Mouse (Mus musculus) midbrain, postnatal 0 days (tissue): ENCODE data around the gene Ddo. TPM values are rescaled to one million over a fixed set of nuclear protein-coding genes. Genes with fewer than 3 reads are reported as not detected.

ENCODE experiments used
- ATAC-seq: fragments of 200-750 bp; cut with Nextera tagmentation; 2 replicates; pipeline ENCODE4 v1.8.0; 2017; ENCODE audit warnings: moderate number of reproducible peaks, mild to moderate bottlenecking, moderate TSS enrichment, moderate library complexity; ENCODE audit not compliant: low FRiP score
- DNase-seq: peaks from one replicate; pipeline ENCODE4 v3.0.0-alpha.2; 2015; ENCODE audit warnings: low spot score
- H3K27ac ChIP-seq: fragments of 300-500 bp; sonication (generic); 2 replicates; pipeline ENCODE4 v1.5.1; 2014; ENCODE audit warnings: low read depth, mild to moderate bottlenecking, low read length, mixed read lengths
- H3K27me3 ChIP-seq: fragments of 300-500 bp; sonication (generic); 2 replicates; pipeline ENCODE4 v1.6.1; 2014; ENCODE audit warnings: low read length, control low read depth, mixed read lengths; ENCODE audit not compliant: insufficient read depth
- H3K36me3 ChIP-seq: fragments of 300-500 bp; sonication (generic); 2 replicates; pipeline ENCODE4 v1.6.1; 2014; ENCODE audit warnings: low read length, control low read depth, mixed read lengths; ENCODE audit not compliant: insufficient read depth
- H3K4me1 ChIP-seq: fragments of 300-500 bp; sonication (generic); 2 replicates; pipeline ENCODE4 v1.6.1; 2014; ENCODE audit warnings: mild to moderate bottlenecking, control low read depth, antibody characterized with exemption, low read length, mixed read lengths; ENCODE audit not compliant: insufficient read depth
- H3K4me2 ChIP-seq: fragments of 300-500 bp; sonication (generic); 2 replicates; pipeline ENCODE4 v1.6.1; 2014; ENCODE audit warnings: low read depth, mild to moderate bottlenecking, low read length, mixed read lengths; ENCODE audit not compliant: poor library complexity, severe bottlenecking
- H3K4me3 ChIP-seq: fragments of 300-500 bp; sonication (generic); 2 replicates; pipeline ENCODE4 v1.5.1; 2014; ENCODE audit warnings: low read depth, mild to moderate bottlenecking, low read length, moderate library complexity
- H3K9ac ChIP-seq: fragments of 300-500 bp; sonication (generic); replicated peaks from 2 replicates; pipeline ENCODE4 v1.6.1; 2014; ENCODE audit warnings: mild to moderate bottlenecking, low read length, moderate library complexity, mixed read lengths; ENCODE audit not compliant: poor library complexity, severe bottlenecking
- H3K9me3 ChIP-seq: fragments of 300-500 bp; sonication (generic); 2 replicates; pipeline ENCODE4 v1.6.1; 2016; ENCODE audit warnings: low read length, control low read depth
- CTCF ChIP-seq: IDR thresholded peaks from 2 replicates; pipeline ENCODE4 v1.5.1; 2016; ENCODE audit warnings: antibody characterized with exemption, mild to moderate bottlenecking
- WGBS: fragments of 180-500 bp; shearing (Covaris S2); extraction: QIAGEN DNeasy Blood & Tissue Kit; methylation state at CpG from one replicate; pipeline ENCODE4 v1.1.7; 2014; 5-methylcytosine and 5-hydroxymethylcytosine counted together
- polyA plus RNA-seq: library from polyadenylated mRNA; unstranded; fragments of >200 nt; fragmentation: Nextera tagmentation; extraction: Ambion mirVana; gene quantifications from 2 replicates; pipeline ENCODE4 v1.2.1, GENCODE M21; 2015
- total RNA-seq: library from RNA; depleted of rRNA; stranded (reverse); fragments of >200 nt; gene quantifications from 2 replicates; pipeline ENCODE4 v1.2.3, GENCODE M21; 2014

Ddo gene
- total and polyA plus RNA-seq, 2 experiments from 2014 or later = 2.1 to 2.5 TPM

DNA sequence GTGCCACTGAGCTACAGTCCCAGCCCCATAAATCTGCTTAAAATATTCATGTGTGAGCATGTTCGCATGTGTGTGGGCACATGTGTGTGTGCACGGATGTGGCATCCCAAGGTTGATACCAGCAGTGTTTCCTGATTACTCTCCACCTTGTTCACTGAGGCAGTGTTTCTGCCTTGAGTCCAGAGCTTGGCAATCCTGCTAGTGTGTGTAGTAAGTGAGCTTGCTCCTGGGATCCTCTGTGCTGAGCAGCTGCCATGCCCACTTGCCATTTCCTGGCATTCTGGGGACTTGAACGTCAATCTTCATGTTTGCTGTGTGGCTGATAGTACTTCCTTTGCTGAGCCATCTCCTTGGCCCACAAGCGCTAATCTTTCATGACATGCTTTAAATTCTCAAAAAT, 85.3 kb downstream of the Ddo start:
- TF ChIP-seq CTCF = no peak
- no peaks in the 10 kb centered on the region for H3K27me3 ChIP-seq
- no peaks in the 10 kb centered on the region for H3K4me1 ChIP-seq
- H3K4me3 ChIP-seq = no peak overlapping the region
- H3K4me2 ChIP-seq = no peak overlapping the region
- DNase-seq = no peak
- no peak overlapping the region for H3K27ac ChIP-seq
- ATAC-seq = no peak
- H3K36me3 ChIP-seq = no peaks in the 10 kb centered on the region
- H3K9ac ChIP-seq = no peak overlapping the region
- no peaks in the 10 kb centered on the region for H3K9me3 ChIP-seq
- WGBS = 86% methylated on average over 4 of the region's 4 CpGs

DNA sequence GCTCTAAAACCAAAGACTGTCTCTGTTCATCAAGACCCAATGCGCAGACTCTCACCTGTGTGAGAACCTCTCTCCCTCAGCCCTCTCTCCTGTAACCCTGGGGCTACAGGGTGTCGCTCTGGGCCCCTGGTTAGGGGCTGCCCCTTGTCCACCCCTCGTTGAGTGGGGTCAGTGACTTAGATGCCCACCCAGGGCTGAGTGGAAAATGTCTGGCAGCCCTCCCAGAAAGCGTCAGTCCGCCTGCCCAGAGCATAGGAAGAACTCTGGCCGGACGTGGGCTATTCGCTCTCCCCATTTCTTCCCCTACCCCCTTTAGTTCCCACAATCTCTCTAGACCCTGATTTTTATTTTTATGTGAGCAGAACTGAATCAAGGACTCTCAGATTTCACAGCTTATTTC, 86.5 kb downstream of the Ddo start:
- no peak for TF ChIP-seq CTCF
- H3K9me3 ChIP-seq = no peaks in the 10 kb centered on the region
- no peaks in the 10 kb centered on the region for H3K36me3 ChIP-seq
- ATAC-seq (no peak), DNase-seq (no peak)
- H3K9ac ChIP-seq = no peak overlapping the region
- H3K27me3 ChIP-seq = no peaks in the 10 kb centered on the region
- H3K27ac ChIP-seq = no peak overlapping the region
- H3K4me1 ChIP-seq = no peaks in the 10 kb centered on the region
- no peak overlapping the region for H3K4me2 ChIP-seq
- no peak overlapping the region for H3K4me3 ChIP-seq
- WGBS = 69% methylated on average over 8 of the region's 8 CpGs

DNA sequence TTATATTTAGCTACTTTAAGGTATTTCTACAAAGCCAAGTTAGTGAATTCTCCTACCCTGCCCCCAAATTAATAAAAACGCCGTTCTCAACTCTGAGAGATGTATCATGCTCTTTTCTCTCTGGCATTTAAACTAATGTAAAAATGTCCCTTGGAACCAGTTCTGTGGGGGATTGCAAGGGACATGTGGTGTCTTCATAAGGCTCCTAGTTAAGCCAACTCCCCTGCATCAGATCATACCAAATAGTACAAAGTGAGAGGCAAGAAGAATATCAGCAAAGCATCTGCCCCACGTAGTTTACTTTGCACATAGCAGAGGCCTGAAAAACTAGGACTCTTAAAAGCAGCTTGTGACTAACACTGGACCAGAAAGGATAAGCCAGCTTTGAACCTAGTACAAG, 86.9 kb downstream of the Ddo start:
- H3K36me3 ChIP-seq = no peaks in the 10 kb centered on the region
- no peak overlapping the region for H3K27ac ChIP-seq
- ATAC-seq (no peak), DNase-seq (no peak)
- H3K4me2 ChIP-seq = no peak overlapping the region
- no peak overlapping the region for H3K4me3 ChIP-seq
- WGBS = 90% methylated on average over 3 of the region's 3 CpGs
- no peaks in the 10 kb centered on the region for H3K27me3 ChIP-seq
- H3K4me1 ChIP-seq = no peaks in the 10 kb centered on the region
- TF ChIP-seq CTCF = no peak
- H3K9ac ChIP-seq = no peak overlapping the region
- H3K9me3 ChIP-seq = no peaks in the 10 kb centered on the region

DNA sequence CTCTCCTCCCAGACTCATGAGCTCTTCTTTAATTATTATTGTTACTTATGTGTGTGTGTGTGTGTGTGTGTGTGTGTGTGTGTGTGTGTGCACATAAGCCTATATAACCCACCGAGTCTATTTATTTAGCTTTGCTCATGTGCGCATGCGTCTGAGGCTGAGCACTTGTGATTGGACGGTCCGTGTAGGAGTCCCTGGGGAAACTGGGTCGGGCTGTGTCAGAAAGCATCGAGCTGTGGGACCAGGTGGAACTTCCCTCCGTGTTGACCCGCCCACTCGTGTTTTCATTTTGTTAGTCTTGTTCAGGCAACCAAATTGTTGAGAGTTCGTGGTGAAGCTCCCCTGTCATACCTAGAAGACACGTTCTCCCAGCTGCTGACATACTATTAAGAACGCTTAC, 88.6 kb downstream of the Ddo start:
- Histone ChIP-seq H3K27me3 (no peaks in the 10 kb centered on the region), H3K4me3 (no peak overlapping the region), H3K36me3 (no peaks in the 10 kb centered on the region), H3K4me1 (no peaks in the 10 kb centered on the region), H3K27ac (no peak overlapping the region), H3K9me3 (no peaks in the 10 kb centered on the region), H3K9ac (no peak overlapping the region), H3K4me2 (no peak overlapping the region)
- DNase-seq = no peak
- TF ChIP-seq CTCF = no peak
- ATAC-seq = no peak
- 95% methylated on average over 13 of the region's 13 CpGs for WGBS

DNA sequence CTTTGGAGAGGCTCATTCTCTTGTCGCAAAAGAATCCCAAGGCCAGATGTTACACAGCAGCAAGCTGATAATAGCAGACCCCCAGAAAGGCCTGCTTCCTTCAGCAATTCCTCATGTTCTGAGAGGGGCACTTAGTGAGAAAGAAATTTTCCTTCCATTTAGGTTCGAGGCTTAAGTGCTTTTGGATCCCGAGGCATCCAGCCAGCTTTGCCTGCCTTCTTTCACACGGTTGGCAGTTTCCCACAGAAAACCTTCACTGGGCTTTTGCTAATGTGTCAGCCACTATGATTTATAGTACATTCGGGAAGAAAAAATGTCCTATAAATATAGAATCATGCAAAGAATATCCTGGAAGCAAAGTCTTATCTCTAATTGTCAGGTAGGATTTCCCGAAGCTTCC, 89.3 kb downstream of the Ddo start:
- WGBS = 59% methylated on average over 6 of the region's 6 CpGs
- ATAC-seq (no peak), DNase-seq (no peak)
- H3K27ac ChIP-seq = no peak overlapping the region
- H3K36me3 ChIP-seq = no peaks in the 10 kb centered on the region
- no peak overlapping the region for H3K4me3 ChIP-seq
- no peaks in the 10 kb centered on the region for H3K4me1 ChIP-seq
- no peak for TF ChIP-seq CTCF
- no peak overlapping the region for H3K9ac ChIP-seq
- H3K27me3 ChIP-seq = no peaks in the 10 kb centered on the region
- no peaks in the 10 kb centered on the region for H3K9me3 ChIP-seq
- H3K4me2 ChIP-seq = no peak overlapping the region

DNA sequence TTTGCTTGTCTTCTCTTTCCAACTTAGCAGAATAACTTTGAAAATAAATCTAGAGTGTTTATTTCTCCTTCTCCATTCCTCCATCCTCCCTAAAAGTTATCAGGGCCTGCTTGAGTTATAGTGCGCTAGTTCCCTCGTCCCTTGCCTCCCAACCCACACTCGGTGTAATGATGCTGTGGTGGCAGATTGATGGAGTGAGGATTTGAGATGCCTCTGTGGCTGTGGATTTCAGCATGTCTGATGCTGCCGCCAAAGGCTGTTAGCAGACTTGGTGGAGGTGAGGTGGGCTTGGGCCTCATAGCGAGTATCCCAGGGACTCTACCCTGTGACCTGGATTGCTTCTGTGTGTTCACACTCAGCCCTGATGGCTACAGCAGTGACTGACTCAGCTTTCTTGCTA, 91.1 kb downstream of the Ddo start:
- TF ChIP-seq CTCF = no peak
- Histone ChIP-seq H3K4me1 (no peaks in the 10 kb centered on the region; the same call in 1 of the 2 replicates), H3K4me3 (no peak overlapping the region), H3K36me3 (no peaks in the 10 kb centered on the region), H3K27ac (no peak overlapping the region), H3K4me2 (no peak overlapping the region), H3K9ac (no peak overlapping the region), H3K9me3 (no peaks in the 10 kb centered on the region), H3K27me3 (no peaks in the 10 kb centered on the region)
- WGBS = 83% methylated on average over 5 of the region's 5 CpGs
- DNase-seq (no peak), ATAC-seq (no peak)
